Mouse (Mus musculus) lung, postnatal 36 days (tissue): ENCODE measurements at regions not wholly inside any gene's neighbourhood (a gene's known extent, or its start where the extent isn't known, plus 50 kb on each side); places are given as distances from the start of the nearest gene placed in this dataset.
A peak's percentile ranks its signal among the peaks of the same experiment; 100 is the strongest.

Experiments
- DNase-seq: peaks from one replicate; pipeline ENCODE4 v3.0.0; 2022; ENCODE audit warnings: mixed read lengths

- DNase-seq = no peak
Measured at GRCm38 (mm10) chr12:68680668-68681067, 478.3 kb downstream of the Rps29 start.

DNA sequence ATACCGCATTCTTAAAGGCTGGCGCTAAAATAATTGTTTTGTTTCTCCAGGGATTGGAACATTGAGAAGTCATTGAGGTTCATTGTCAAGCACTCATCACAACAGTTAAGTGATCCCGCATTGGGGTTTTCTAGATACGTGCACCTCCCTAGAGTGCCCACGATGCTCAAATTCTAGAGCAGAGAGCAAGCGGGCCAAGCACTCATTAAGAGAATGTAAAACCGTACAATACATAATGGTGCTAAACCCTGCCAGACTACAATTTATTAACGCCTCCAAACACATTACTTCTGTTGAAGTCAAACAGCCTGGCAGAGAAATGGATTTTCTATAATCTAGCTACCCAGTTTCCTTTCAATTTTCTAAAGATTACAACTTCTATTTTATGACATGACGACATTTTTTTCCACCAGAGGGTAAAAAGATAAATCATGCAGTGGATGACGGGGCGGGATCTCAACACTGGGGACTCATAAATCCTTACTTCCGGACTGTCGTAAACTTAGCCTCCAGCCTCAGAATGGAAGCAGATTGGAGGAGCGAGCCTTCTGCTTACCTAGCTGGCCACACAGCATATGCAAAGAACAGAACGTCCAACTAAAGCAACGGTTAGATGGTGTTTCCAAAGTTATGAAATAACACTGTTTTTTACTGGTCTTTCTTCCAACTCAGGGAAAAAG, 482.8 kb downstream of the Rps29 start:
- DNase-seq = no peak

GRCm38 (mm10) chr12:68672011-68672410, 487.0 kb downstream of the Rps29 start:
- no peak for DNase-seq

- no peak for DNase-seq
Measured at GRCm38 (mm10) chr12:68645901-68646585, 512.9 kb downstream of the Rps29 start.

- no peak for DNase-seq
Measured at GRCm38 (mm10) chr12:68643671-68644070, 515.3 kb downstream of the Rps29 start.

- DNase-seq = no peak
Measured at GRCm38 (mm10) chr12:68632441-68632840, 526.5 kb downstream of the Rps29 start.

DNA sequence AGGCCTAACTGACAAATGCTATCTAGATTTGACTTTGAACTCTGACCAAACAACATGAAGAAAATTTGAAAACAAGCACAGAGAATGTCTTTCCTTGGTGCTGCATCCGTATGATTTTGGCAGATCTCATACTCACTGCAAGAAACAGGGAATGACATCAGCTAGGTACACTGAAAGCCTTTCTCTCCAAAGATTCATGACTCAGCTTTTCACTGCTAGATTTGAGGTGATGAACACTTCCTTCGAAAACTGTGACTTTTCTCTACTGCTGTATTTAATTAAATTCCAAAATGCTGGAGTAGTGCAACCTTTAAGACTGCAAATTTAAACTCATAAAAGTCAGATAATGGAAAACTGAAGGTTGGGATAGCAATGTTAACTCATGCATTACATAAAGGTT, 540.6 kb downstream of the Rps29 start:
- no peak for DNase-seq

DNA sequence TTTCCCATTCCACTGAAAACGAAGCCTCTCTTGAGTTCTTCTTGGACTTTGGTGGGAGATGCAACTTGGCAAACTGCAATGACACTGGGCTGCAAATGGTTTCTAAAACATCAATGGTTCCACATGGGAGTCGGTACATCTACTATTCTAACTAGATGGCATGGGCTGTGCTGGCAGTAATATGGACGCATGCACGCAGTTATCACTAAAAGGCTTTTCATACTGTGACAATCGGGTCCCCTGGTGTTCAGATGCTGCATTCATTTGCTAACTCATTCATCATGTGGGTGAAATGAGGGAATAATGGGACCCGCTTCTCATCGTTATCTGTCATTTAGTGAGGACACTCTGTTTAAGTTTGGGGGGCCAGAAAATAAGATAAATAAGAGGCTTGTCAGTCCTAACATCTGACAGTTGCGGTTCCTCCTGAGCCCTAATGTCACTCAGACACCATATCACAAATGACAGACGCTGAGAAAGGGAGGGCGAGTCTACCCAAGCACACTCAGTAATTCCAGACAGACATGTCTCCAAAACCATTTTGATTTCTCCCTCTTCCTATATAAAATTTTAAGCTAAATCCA, 553.5 kb downstream of the Rps29 start:
- DNase-seq = no peak

- DNase-seq = no peak
Measured at GRCm38 (mm10) chr12:68604524-68605299, 554.3 kb downstream of the Rps29 start.

DNA sequence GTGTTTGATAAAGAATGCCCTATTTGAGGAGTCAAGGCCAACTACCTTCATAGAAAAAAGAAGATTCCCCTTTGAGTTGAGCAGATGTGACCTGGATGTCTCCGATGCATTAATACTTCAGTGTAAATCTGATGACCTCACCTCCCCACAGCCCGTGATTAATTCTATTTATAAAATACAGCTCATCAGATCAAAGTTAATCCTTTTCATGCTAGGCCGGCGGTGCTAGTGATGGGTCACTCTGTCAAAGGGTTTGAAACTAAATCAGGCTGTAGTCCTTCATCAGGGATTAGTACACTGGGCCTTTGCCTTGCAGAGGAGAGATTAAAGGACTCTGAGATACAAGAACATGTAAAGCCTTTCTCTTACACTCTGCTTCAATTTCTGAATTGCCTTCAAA, 556.3 kb downstream of the Rps29 start:
- DNase-seq = no peak

DNA sequence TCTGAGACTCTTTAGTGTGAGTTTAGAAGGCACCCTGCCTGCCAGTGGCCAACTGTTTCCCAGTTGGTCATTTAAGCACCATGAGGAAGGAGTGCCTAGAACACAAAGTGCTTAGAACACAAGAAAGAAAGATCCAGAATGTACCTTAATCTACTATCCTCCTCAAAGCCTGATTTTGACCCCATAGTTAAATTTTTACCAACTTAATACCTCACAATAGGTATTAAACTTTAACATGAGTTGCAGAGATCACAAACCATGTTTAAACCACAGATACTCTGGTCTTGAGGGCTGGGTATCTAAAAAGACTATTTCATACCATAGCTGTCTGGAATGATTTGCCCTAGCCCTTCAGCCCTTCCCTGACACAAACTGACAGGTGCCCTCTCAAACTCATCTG, 557.6 kb downstream of the Rps29 start:
- no peak for DNase-seq

DNA sequence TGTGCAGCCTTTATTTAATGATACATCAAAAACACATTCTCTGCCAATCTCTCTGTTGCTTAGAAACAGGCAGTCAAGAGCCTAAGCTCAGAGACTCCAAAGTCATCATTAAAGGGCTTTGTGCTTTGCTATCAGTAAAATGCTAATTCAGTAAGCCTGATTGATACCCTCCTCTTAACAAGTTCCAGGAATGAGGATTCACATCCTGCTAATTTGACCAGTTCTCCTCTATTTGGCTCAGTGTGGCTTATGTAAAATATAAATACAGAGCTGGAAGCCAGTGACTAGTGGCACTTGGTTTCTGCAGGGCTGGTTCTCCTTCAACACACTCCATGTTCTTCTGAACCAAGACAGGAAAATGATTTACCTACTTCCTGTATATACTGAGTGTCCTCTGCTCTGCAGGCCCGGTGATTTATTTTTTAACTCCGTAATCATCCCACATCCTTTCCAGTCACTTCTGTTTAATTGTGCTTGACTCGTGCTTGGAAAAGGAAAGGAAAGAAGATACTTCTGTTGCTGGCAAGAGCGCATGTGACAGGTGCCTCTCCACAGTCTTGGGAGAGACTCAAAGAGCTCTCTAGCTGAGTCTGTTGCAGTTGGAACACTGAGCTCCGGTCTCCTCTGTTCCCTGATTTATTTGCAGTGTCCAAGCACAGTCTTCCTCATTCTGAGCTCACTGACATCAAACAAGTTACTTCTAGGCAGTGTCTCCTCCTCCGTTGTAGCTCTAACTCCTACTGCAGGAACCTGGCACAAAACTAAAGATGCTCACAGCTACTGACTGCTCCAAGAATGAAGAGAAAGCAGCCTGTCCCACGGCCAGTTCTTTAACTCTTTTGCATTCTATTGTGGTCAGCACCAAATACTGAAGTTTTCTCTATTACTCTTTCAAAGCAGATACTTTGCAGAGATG, 559.0 kb downstream of the Rps29 start:
- peak; percentile 3 for DNase-seq

- DNase-seq = no peak
Measured at GRCm38 (mm10) chr12:68599016-68599616, 559.9 kb downstream of the Rps29 start.

DNA sequence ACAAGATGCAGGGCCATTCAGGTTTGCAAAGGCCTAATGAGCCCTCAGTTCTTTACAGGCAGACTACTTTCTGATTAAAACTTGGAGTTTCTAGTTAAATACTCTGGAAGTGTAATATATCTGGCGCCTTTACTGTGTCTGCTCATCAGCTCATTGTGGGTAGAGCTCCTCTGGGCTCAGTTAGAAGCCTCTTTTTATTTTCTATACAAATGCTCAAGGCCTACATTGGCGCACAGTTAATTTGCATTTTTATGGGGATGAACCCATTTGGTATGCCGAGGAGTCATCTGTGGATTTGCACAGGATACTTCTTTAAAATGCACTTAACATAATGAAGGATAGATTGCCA, 573.5 kb downstream of the Rps29 start:
- no peak for DNase-seq

DNA sequence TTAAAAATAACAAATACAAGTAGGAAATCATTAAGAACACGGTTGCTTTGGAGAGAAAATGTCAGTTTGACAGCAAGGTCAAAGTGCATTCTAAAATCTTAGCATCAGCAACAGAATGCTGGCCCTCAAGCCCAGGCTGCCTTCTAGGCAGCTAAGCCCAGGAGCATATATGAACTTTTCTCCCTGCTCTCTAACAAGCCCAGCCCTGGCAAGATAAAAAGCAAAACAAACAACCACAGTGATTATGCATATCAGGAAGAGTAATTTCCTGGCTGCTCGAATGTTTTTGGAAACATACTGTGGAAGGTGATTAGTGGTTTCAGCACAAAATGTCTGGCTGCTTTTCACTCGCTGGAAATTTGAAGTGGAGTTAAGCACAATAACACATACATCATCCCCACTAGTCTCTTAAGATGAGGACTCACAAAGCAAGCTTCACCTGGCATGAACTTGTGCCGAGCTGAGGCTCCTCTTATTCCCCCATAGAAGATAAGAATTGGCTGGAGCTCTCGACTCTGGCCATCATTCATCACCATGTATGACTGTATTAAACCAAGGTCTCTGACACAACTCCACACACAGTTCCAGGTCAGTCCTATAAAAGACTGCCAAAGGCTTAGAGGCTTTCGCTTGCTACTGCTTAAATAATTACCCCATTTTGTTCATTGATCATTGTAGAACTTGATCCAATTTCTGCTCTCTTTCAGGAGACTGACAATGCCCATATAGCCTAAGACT, 574.0 kb downstream of the Rps29 start:
- DNase-seq = peak; percentile 12

- DNase-seq = no peak
Measured at GRCm38 (mm10) chr12:68579909-68580308, 579.1 kb downstream of the Rps29 start.

DNA sequence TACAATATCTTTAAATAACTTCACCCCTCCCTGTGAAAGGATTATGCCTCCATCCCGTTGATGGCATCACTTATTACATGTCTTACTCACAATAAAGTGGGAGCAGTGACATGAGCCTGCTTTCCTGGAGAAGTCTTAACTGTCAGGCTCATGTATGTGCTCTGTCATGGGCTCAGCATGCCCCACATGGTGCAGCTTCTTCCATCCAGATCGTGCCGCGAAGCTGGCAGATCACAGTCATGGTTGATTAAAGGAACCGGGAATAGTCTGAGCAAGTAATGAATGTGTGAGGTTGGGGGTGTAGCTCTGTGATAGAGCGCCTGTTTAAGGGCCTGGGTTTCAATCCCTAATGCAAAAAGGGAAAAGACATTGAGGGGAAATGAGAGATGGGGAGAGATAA, 581.5 kb downstream of the Rps29 start:
- DNase-seq = no peak

GRCm38 (mm10) chr12:68576855-68577254, 582.1 kb downstream of the Rps29 start:
- DNase-seq = no peak

- no peak for DNase-seq
Measured at GRCm38 (mm10) chr12:68554943-68555627, 603.9 kb downstream of the Rps29 start.

DNA sequence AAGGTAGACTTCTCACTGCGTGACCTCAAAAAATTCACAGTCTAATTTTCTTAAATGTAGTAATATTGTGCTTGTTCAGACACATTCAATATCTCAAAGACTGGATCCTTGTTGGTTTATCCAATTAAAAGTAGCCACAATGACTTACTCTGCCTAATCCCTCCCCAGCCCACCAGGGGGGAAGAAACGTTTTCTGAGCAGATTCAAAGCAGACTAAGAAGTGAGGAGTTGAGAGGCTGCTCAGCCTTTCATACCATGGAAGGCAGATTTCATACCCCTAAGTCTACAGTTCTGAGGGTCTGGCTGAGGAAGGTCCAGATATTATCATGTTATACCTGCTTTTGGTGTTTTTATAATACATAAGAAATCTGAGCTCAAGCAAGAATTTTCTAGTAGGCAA, 604.7 kb downstream of the Rps29 start:
- no peak for DNase-seq

DNA sequence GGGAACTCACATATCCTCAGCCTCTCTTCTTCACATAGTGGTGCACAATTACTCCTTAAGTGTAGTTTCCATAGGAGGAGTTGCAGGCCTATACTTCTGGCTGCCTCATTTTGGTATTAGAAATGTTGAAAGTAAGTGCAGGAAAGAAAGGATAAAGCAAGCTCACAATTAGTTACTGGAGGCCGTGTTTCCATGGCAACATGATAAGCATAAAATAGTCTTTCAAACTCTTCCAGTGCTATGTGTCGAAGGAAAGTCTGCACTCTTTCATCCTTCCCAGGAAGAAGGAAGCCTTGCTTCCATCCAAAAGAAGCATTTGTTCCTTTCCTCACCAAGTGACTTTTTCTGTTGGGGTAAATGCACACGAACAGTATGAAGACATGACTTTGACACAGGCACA, 617.2 kb downstream of the Rps29 start:
- no peak for DNase-seq
